Mouse (Mus musculus) brain, embryonic 14.5 days (tissue): ENCODE measurements around the gene Art3.

Experiments
- CTCF ChIP-seq: fragments of 200-500 bp; IDR thresholded peaks from 2 replicates; pipeline ENCODE4 v1.5.1; 2012; ENCODE audit warnings: inconsistent platforms, mild to moderate bottlenecking, moderate library complexity, borderline replicate concordance; ENCODE audit not compliant: insufficient read depth, insufficient read length; ENCODE audit errors: extremely low read depth
- POLR2A ChIP-seq: fragments of 200-500 bp; IDR thresholded peaks from 2 replicates; pipeline ENCODE4 v1.6.1; 2012; ENCODE audit warnings: mild to moderate bottlenecking, inconsistent platforms, borderline replicate concordance; ENCODE audit not compliant: poor library complexity, insufficient read depth, insufficient read length, severe bottlenecking; ENCODE audit errors: extremely low read depth

DNA sequence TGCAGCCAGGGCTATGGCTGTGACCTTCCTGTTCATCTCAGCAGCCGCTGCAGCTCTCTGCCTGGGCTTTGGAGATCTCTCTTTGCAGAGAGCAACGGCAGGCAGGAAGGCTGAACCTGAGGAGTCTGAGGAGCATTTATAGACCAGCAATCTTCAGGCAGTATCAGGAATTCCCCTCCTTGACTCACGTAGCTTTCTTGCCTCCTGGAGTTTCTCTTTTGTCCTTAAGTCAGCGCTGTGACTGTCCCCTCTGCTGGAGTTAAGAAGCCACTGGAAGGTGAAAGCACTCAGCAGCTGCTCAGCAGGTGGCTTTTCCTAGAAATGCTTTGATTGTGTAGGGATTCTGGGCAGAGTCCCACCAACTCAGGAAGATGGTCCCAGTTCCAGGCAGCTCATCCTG, 31.6 kb downstream of the Art3 start:
- TF ChIP-seq CTCF (no peak), POLR2A (no peak)
